Mouse (Mus musculus) embryonic facial prominence, embryonic 13.5 days (tissue): ENCODE results near the gene Gse1. TPM values are rescaled to one million over a fixed set of nuclear protein-coding genes. Genes with fewer than 3 reads are reported as not detected.
A peak's percentile ranks its signal among the peaks of the same experiment; 100 is the strongest.

ENCODE experiments used
- ATAC-seq: fragments of 200-750 bp; cut with Nextera tagmentation; 2 replicates; pipeline ENCODE4 v1.8.0; 2017; ENCODE audit warnings: low read depth; ENCODE audit not compliant: insufficient number of reproducible peaks, insufficient read depth, low FRiP score, low TSS enrichment
- H3K27ac ChIP-seq: fragments of 300-500 bp; sonication (generic); 2 replicates; pipeline ENCODE4 v1.5.1; 2015; ENCODE audit warnings: moderate library complexity, mild to moderate bottlenecking, inconsistent platforms
- H3K27me3 ChIP-seq: fragments of 300-500 bp; sonication (generic); 2 replicates; pipeline ENCODE4 v1.6.1; 2015; ENCODE audit warnings: mild to moderate bottlenecking, inconsistent platforms
- H3K36me3 ChIP-seq: fragments of 300-500 bp; sonication (generic); 2 replicates; pipeline ENCODE4 v1.6.1; 2015; ENCODE audit warnings: mild to moderate bottlenecking, inconsistent platforms
- H3K4me1 ChIP-seq: fragments of 300-500 bp; sonication (generic); 2 replicates; pipeline ENCODE4 v1.6.1; 2015; ENCODE audit warnings: inconsistent platforms
- H3K4me2 ChIP-seq: fragments of 300-500 bp; sonication (generic); 2 replicates; pipeline ENCODE4 v1.6.1; 2015; ENCODE audit warnings: moderate library complexity, mild to moderate bottlenecking, inconsistent platforms
- H3K4me3 ChIP-seq: fragments of 300-500 bp; sonication (generic); 2 replicates; pipeline ENCODE4 v1.5.1; 2015; ENCODE audit warnings: mild to moderate bottlenecking, inconsistent platforms
- H3K9ac ChIP-seq: fragments of 300-500 bp; sonication (generic); 2 replicates; pipeline ENCODE4 v1.6.1; 2015; ENCODE audit warnings: mild to moderate bottlenecking, inconsistent platforms
- H3K9me3 ChIP-seq: fragments of 300-500 bp; sonication (generic); 2 replicates; pipeline ENCODE4 v1.6.1; 2016; ENCODE audit warnings: inconsistent platforms
- WGBS: fragments of 180-500 bp; shearing (Covaris S2); methylation state at CpG from one replicate; pipeline ENCODE4 v1.1.7; 2015; ENCODE audit warnings: mixed read lengths; 5-methylcytosine and 5-hydroxymethylcytosine counted together
- polyA plus RNA-seq: library from polyadenylated mRNA; unstranded; fragments of >200 nt; fragmentation: Nextera tagmentation; extraction: Ambion mirVana; gene quantifications from 2 replicates; pipeline ENCODE4 v1.2.1, GENCODE M21; 2015

Gene Gse1
- polyA plus RNA-seq, 1 experiment from 2014 or later: 8.6 TPM

DNA sequence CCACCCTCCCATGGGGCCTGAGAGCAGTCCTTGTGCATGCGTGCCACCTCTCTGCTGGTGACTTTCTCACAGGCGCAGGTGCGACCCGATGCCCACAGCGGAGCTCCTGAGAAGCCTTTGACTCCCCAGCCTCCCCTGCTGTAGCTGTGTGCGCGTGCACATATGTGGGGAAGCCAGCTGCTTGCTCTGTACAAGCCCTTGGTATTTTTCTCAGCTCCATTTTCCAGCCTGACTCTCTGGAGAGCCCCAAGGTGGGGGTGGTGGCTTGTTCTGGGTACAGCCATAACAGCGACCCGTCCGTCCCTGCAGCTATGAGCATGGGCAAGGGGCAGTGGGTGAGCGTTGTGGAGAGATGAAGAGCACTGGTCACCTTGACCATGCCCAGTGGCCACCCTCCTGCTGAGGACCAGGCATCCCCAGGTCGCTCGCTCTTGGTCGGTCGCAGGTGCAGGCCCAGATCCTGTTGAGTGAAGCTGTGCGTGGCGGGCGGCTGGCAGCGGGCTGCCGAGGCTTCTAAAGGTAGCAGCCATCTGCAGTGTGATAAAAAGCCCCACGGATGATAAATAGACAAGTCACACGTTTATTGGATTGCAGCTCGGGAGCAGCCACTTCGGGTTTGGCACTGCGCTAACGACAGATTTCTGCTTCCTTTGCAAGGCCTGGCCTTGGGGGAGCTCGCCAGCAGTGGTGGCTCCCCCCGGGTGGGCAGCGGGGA lies 184.8 kb downstream of the Gse1 start:
- WGBS: 83% methylated on average over 29 of the region's 29 CpGs
- Histone ChIP-seq H3K9me3 (no peaks in the 10 kb centered on the region), H3K27me3 (no peaks in the 10 kb centered on the region), H3K36me3 (no peaks in the 10 kb centered on the region), H3K9ac (no peak overlapping the region), H3K4me1 (peaks cover 87% of the 10 kb centered on the region), H3K27ac (no peak overlapping the region), H3K4me2 (no peak overlapping the region), H3K4me3 (no peak overlapping the region)
- ATAC-seq: no peak

DNA sequence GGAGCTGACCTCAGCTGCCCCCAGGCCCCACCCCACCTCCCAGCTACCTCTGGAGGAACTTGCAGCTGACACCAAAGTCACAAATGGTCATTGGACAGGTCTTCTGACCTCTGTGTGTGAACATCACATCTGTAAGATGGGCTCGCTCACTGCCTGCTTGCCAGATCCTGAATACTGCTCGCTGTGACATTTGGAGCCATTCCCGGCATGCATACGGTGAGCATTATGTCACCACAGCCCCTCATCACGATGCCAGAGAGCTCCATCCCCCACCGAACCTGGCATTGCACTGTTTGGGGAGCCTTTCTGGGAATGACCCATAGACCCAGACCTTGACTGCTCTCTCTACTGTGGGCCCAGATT lies 185.4 kb downstream of the Gse1 start:
- Histone ChIP-seq H3K9me3 (no peaks in the 10 kb centered on the region), H3K36me3 (no peaks in the 10 kb centered on the region), H3K9ac (no peak overlapping the region), H3K4me3 (no peak overlapping the region), H3K27ac (no peak overlapping the region), H3K4me1 (peaks cover 87% of the 10 kb centered on the region), H3K4me2 (no peak overlapping the region), H3K27me3 (no peaks in the 10 kb centered on the region)
- 62% methylated on average over 6 of the region's 6 CpGs for WGBS
- ATAC-seq: no peak

DNA sequence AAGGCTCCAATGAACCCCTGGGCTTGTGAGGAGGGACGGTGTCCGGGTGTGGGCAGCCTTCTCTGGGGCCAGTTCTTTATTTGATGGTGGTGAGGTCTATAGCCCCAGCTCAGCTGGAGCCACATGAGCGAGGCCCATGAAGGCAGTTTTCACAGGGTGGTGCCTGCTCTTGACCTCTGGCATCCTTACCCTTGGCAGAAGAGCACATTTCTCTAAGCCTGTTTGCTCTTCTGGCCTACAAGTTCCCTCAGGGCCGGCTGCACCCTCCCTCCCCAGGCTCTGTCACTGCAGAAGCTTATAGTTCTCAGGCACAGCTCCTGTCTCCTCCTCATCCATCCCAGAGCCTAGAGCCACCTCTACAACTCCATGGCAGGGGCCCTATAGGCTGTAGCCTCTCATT lies 186.0 kb downstream of the Gse1 start:
- no peaks in the 10 kb centered on the region for H3K9me3 ChIP-seq
- H3K4me2 ChIP-seq: no peak overlapping the region
- no peak overlapping the region for H3K27ac ChIP-seq
- no peaks in the 10 kb centered on the region for H3K36me3 ChIP-seq
- 87% methylated on average over 4 of the region's 4 CpGs for whole genome bisulfite sequencing
- ATAC-seq: no peak
- H3K4me1 ChIP-seq: peaks cover 87% of the 10 kb centered on the region
- no peak overlapping the region for H3K4me3 ChIP-seq
- H3K9ac ChIP-seq: 0 out of 2 replicates have a peak overlapping the region, but pooled peaks have one; percentile 33
- no peaks in the 10 kb centered on the region for H3K27me3 ChIP-seq

GRCm38 (mm10) chr8:120415474-120415873 lies 187.2 kb downstream of the Gse1 start:
- Histone ChIP-seq H3K27ac (peak overlapping the region; percentile 93; the same call in 1 of the 2 replicates), H3K4me2 (no peak overlapping the region), H3K9me3 (no peaks in the 10 kb centered on the region), H3K27me3 (no peaks in the 10 kb centered on the region), H3K36me3 (no peaks in the 10 kb centered on the region), H3K9ac (peak overlapping the region; percentile 59; the same call in 1 of the 2 replicates), H3K4me1 (peaks cover 91% of the 10 kb centered on the region), H3K4me3 (no peak overlapping the region)
- 64% methylated on average over 9 of the region's 11 CpGs for WGBS
- ATAC-seq: no peak

- Histone ChIP-seq H3K9me3 (no peaks in the 10 kb centered on the region), H3K4me1 (peaks cover 91% of the 10 kb centered on the region), H3K27ac (peak overlapping the region; percentile 93), H3K9ac (peak overlapping the region; percentile 59), H3K4me2 (peak overlapping the region; percentile 53), H3K27me3 (no peaks in the 10 kb centered on the region), H3K36me3 (no peaks in the 10 kb centered on the region), H3K4me3 (0 out of 2 replicates have a peak overlapping the region, but pooled peaks have one; percentile 10)
- WGBS: 24% methylated on average over 8 of the region's 8 CpGs
- ATAC-seq: no peak
Observed at GRCm38 (mm10) chr8:120416173-120416521, 187.9 kb downstream of the Gse1 start.

DNA sequence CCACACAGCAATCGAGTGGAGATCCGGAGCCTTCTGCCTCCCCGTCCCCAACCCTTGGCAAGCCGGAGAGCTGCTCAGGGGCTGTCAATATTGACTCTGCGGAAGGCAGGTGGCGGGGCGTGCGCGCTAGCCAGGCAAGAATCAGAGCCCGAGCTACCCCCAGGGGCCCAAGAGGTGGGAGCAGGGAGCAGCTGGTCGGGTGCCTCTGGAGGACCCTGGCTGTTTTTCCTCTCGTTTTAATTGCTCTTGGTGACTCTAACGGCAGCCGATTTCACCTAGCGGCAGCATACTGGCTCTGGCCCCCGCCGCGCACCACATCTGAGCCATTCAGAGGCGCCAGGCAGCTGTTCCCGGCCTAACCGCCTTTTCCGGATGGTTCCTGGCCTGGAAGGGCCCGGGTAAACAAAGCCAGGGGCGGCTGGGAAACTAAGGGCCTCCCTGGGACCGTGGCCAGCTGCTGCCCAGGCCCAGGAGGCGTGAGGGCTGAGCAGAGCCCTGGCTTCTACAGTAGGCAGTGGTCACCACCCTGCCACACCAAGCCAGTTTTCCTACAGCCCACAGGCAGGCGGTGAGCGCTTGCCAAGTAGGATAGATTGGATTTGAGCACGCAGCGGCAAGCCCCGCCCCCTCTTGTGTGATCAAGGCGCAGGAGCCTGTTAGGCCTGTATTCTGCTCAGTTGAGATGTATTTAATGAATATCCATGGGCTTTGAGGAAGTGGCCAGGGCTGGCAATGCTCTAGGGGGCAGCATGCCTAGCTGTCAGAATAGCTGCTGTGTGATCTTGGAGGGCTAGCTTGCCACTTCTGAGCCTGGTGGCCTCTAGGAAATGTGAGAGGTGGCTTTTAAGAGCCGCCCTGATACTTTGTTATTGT lies 188.5 kb downstream of the Gse1 start:
- peak overlapping the region; percentile 53 for H3K4me2 ChIP-seq
- H3K27me3 ChIP-seq: no peaks in the 10 kb centered on the region
- H3K9me3 ChIP-seq: no peaks in the 10 kb centered on the region
- H3K27ac ChIP-seq: peak overlapping the region; percentile 93
- H3K36me3 ChIP-seq: no peaks in the 10 kb centered on the region
- WGBS: 3% methylated on average over 33 of the region's 33 CpGs
- peak overlapping the region; percentile 10; the same call in 1 of the 2 replicates for H3K4me3 ChIP-seq
- peak overlapping the region; percentile 59 for H3K9ac ChIP-seq
- peak; percentile 68 for ATAC-seq
- peaks cover 91% of the 10 kb centered on the region for H3K4me1 ChIP-seq

DNA sequence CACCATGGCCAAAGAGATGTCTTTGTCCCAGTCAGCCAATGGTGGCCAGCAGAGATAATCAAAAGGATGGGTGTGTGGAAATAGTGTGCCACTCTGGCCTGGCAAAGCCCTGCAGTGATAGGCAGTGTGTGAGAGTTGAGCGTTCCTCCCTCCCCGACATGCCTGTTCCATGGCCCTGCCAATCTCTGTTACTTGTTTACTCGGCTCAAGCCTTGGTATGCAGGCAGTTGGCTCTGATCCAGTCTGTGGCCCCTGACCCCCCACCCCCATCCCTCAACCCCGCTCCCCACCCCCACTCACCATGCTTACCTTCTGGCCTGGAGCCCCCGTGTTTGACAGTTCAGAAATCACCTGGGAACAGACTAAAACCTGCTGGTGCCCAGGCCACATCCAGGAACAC lies 189.9 kb downstream of the Gse1 start:
- no peak overlapping the region for H3K4me3 ChIP-seq
- no peak overlapping the region for H3K9ac ChIP-seq
- H3K4me2 ChIP-seq: no peak overlapping the region
- ATAC-seq: no peak
- H3K27me3 ChIP-seq: no peaks in the 10 kb centered on the region
- no peaks in the 10 kb centered on the region for H3K9me3 ChIP-seq
- no peaks in the 10 kb centered on the region for H3K36me3 ChIP-seq
- peak overlapping the region; percentile 93 for H3K27ac ChIP-seq
- WGBS: 34% methylated on average over 5 of the region's 5 CpGs
- peaks cover 92% of the 10 kb centered on the region for H3K4me1 ChIP-seq

- Histone ChIP-seq H3K36me3 (no peaks in the 10 kb centered on the region), H3K4me1 (peaks cover 96% of the 10 kb centered on the region), H3K4me3 (no peak overlapping the region), H3K9ac (0 out of 2 replicates have a peak overlapping the region, but pooled peaks have one; percentile 0), H3K27ac (no peak overlapping the region), H3K9me3 (no peaks in the 10 kb centered on the region), H3K27me3 (no peaks in the 10 kb centered on the region), H3K4me2 (no peak overlapping the region)
- WGBS: 82% methylated on average over 9 of the region's 9 CpGs
- ATAC-seq: no peak
Observed at GRCm38 (mm10) chr8:120419675-120420074, 191.4 kb downstream of the Gse1 start.

- H3K4me3 ChIP-seq: no peak overlapping the region
- no peak overlapping the region for H3K27ac ChIP-seq
- no peak for ATAC-seq
- no peaks in the 10 kb centered on the region for H3K27me3 ChIP-seq
- 64% methylated on average over 5 of the region's 5 CpGs for WGBS
- H3K4me1 ChIP-seq: peaks cover 97% of the 10 kb centered on the region
- H3K4me2 ChIP-seq: no peak overlapping the region
- 0 out of 2 replicates have a peak overlapping the region, but pooled peaks have one; percentile 0 for H3K9ac ChIP-seq
- no peaks in the 10 kb centered on the region for H3K36me3 ChIP-seq
- no peaks in the 10 kb centered on the region for H3K9me3 ChIP-seq
Observed at GRCm38 (mm10) chr8:120420226-120420625, 192.0 kb downstream of the Gse1 start.

DNA sequence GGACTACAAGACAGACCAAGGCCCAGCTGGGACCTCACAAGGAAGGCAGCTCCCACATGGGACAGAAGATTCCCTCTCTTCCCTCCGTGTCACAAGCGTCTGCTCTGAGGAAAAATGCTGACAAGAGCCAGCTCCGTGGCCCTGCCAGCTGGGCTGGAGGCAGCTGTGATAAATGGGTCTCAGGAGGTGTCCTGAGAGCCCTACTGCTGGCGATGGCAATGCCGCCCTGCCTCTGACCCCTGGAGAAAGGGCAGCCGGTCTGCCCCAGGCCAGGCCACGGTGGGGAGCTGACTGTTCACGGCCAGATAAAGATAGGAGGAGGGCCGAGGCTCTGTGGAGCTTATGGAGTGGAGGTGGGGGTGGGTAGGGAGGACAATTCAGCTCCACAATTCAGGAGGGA lies 193.4 kb downstream of the Gse1 start:
- 25% methylated on average over 9 of the region's 9 CpGs for WGBS
- H3K9ac ChIP-seq: no peak overlapping the region
- no peak for ATAC-seq
- H3K27ac ChIP-seq: no peak overlapping the region
- H3K4me3 ChIP-seq: no peak overlapping the region
- H3K9me3 ChIP-seq: no peaks in the 10 kb centered on the region
- no peaks in the 10 kb centered on the region for H3K27me3 ChIP-seq
- H3K36me3 ChIP-seq: no peaks in the 10 kb centered on the region
- H3K4me1 ChIP-seq: peaks cover 97% of the 10 kb centered on the region
- no peak overlapping the region for H3K4me2 ChIP-seq

DNA sequence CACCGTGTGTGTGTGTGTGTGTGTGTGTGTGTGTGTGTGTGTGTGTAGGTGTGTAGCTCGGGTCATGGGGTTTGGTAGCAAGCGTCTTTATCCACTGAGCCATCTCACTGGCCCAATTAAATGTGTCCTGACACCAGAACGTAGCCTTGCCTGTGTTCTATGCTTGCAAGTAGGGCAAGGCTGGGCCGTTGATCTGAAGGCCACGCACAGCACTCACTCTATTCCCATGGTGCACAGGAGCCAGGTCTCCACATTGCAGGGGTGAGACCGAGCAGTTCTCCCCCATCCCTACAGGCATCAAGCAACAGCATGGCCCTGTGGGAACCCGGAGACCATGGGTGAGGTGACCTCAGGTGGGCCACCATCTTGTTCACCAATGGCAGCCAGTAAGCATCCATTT lies 194.0 kb downstream of the Gse1 start:
- 75% methylated on average over 8 of the region's 8 CpGs for WGBS
- H3K4me1 ChIP-seq: peaks cover 97% of the 10 kb centered on the region
- H3K4me2 ChIP-seq: no peak overlapping the region
- ATAC-seq: no peak
- no peak overlapping the region for H3K4me3 ChIP-seq
- H3K9ac ChIP-seq: no peak overlapping the region
- H3K27me3 ChIP-seq: no peaks in the 10 kb centered on the region
- no peak overlapping the region for H3K27ac ChIP-seq
- no peaks in the 10 kb centered on the region for H3K36me3 ChIP-seq
- no peaks in the 10 kb centered on the region for H3K9me3 ChIP-seq

DNA sequence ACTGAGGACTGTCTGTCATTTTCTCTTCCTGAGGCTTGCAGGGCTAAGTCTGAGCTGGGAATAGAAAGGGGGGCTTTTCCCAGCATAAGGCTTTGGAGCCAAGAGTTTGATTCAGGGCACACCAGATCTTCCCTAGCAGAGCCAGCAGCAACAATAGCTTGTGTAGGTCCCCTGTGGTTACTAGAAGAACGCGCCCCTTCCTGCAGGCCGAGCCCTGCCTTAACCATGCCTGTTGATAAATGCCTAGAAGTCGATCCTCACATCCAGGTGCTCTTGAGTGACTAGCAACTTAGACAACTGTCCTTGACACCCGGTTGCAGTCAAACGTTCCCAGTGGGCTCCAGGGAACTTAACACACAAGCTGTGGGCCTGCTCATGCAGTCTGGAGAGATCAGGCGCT lies 195.3 kb downstream of the Gse1 start:
- H3K9me3 ChIP-seq: no peaks in the 10 kb centered on the region
- H3K9ac ChIP-seq: 0 out of 2 replicates have a peak overlapping the region, but pooled peaks have one; percentile 44
- peaks cover 96% of the 10 kb centered on the region for H3K4me1 ChIP-seq
- no peaks in the 10 kb centered on the region for H3K27me3 ChIP-seq
- H3K4me2 ChIP-seq: no peak overlapping the region
- H3K4me3 ChIP-seq: no peak overlapping the region
- ATAC-seq: no peak
- peak overlapping the region; percentile 92 for H3K27ac ChIP-seq
- no peaks in the 10 kb centered on the region for H3K36me3 ChIP-seq
- WGBS: 34% methylated on average over 7 of the region's 7 CpGs
